Mouse (Mus musculus) limb, embryonic 10.5 days (tissue): ENCODE results near the gene Akap3. TPM values are rescaled to one million over a fixed set of nuclear protein-coding genes. Genes with fewer than 3 reads are reported as not detected.

Experiments used
- DNase-seq: peaks from one replicate; pipeline ENCODE4 v3.0.0-alpha.2; 2017; ENCODE audit warnings: low spot score
- H3K27ac ChIP-seq: fragments of 300-500 bp; sonication (generic); 2 replicates; pipeline ENCODE4 v1.5.1; 2016; ENCODE audit warnings: mild to moderate bottlenecking
- H3K27me3 ChIP-seq: fragments of 300-500 bp; sonication (generic); 2 replicates; pipeline ENCODE4 v1.6.1; 2016; ENCODE audit warnings: low read depth, mild to moderate bottlenecking; ENCODE audit not compliant: poor library complexity, severe bottlenecking
- H3K36me3 ChIP-seq: fragments of 300-500 bp; sonication (generic); 2 replicates; pipeline ENCODE4 v1.6.1; 2016; ENCODE audit warnings: mild to moderate bottlenecking, moderate library complexity
- H3K4me1 ChIP-seq: fragments of 300-500 bp; sonication (generic); 2 replicates; pipeline ENCODE4 v1.6.1; 2016
- H3K4me3 ChIP-seq: fragments of 300-500 bp; sonication (generic); 2 replicates; pipeline ENCODE4 v1.5.1; 2016; ENCODE audit warnings: mild to moderate bottlenecking, moderate library complexity
- H3K9me3 ChIP-seq: fragments of 300-500 bp; sonication (generic); replicated peaks from 2 replicates; pipeline ENCODE4 v1.6.1; 2016; ENCODE audit warnings: mild to moderate bottlenecking
- WGBS: fragments of 180-500 bp; shearing (Covaris S2); methylation state at CpG from one replicate; pipeline ENCODE4 v1.1.7; 2016; 5-methylcytosine and 5-hydroxymethylcytosine counted together
- polyA plus RNA-seq: library from polyadenylated mRNA; unstranded; fragments of >200 nt; fragmentation: Nextera tagmentation; extraction: Ambion mirVana; gene quantifications from 2 replicates; pipeline ENCODE4 v1.2.1, GENCODE M21; 2016

The Akap3 gene
- polyA plus RNA-seq = 0.05 TPM in 1 of 2 replicates, not detected in the other

DNA sequence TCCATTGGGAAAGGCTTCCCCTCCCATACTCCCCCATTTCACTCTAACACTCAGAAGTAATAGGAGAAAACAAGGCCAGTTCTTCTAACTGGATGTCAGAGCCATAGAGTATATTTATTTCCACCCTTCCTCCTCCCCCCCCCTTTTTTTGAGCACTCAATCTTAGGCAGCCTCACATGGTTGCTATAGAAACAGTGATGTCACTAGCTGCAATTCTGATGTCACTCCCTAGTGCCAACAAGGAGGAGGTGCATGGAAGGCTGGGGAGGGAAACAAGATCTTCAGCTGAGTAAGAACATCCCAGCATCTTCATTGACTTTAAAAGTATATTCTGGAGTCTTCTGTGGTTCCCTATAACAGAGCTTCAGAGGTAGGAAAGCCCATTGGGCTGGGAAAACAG is at the start of gene Akap3:
Akap3 (plus strand) TSS at position 218 of the 400 bp plus-strand sequence.
- H3K4me3 ChIP-seq = no peak within 1 kb of the TSS
- peaks cover 9% of the 10 kb centered on the region for H3K4me1 ChIP-seq
- H3K27ac ChIP-seq = no peak within 1 kb of the TSS
- no peaks in the 10 kb centered on the region for H3K27me3 ChIP-seq
- no peaks in the 10 kb centered on the region for H3K36me3 ChIP-seq
- H3K9me3 ChIP-seq = no peaks in the 10 kb centered on the region
- DNase-seq = no peak

GRCm38 (mm10) chr6:126806783-126807182 is 46.1 kb upstream of the Akap3 start:
- WGBS = 88% methylated on average over 3 of the region's 3 CpGs

DNA sequence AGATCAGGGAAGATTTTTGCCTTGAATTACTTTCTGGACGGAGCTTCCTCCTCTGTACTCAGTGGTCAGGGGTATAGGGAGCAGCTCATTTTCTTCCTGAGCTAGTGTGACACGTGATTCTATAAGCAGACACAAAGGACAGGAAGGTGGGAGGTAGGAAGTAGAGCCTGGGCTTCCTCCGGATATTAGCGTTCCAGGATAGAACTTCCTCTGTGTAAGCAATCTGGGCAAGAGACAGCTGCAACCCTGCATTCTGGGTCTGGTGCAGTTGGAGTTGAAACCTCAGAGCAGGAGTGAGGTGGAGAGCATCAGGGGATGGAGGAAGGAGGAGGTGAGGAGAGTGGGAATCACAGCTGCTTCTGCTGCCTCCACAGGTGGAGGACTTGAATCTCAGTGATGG is 44.8 kb upstream of the Akap3 start:
- no peak overlapping the region for H3K27ac ChIP-seq
- no peaks in the 10 kb centered on the region for H3K9me3 ChIP-seq
- no peaks in the 10 kb centered on the region for H3K27me3 ChIP-seq
- no peak for DNase-seq
- H3K36me3 ChIP-seq = no peaks in the 10 kb centered on the region
- 77% methylated on average over 4 of the region's 4 CpGs for WGBS
- H3K4me3 ChIP-seq = no peak overlapping the region
- no peaks in the 10 kb centered on the region for H3K4me1 ChIP-seq

More at GRCm38 (mm10) chr6:126806783-126807182, 46.1 kb upstream of the Akap3 start:
- no peak for DNase-seq
- no peak overlapping the region for H3K4me3 ChIP-seq
- H3K27me3 ChIP-seq = no peaks in the 10 kb centered on the region
- no peak overlapping the region for H3K27ac ChIP-seq
- no peaks in the 10 kb centered on the region for H3K9me3 ChIP-seq
- no peaks in the 10 kb centered on the region for H3K4me1 ChIP-seq
- H3K36me3 ChIP-seq = no peaks in the 10 kb centered on the region

- Histone ChIP-seq H3K9me3 (no peaks in the 10 kb centered on the region), H3K36me3 (no peaks in the 10 kb centered on the region), H3K27ac (no peak overlapping the region), H3K4me1 (no peaks in the 10 kb centered on the region), H3K4me3 (no peak overlapping the region), H3K27me3 (no peaks in the 10 kb centered on the region)
- no peak for DNase-seq
- WGBS = 88% methylated on average over 8 of the region's 8 CpGs
Measured at GRCm38 (mm10) chr6:126808561-126808960, 44.3 kb upstream of the Akap3 start.

DNA sequence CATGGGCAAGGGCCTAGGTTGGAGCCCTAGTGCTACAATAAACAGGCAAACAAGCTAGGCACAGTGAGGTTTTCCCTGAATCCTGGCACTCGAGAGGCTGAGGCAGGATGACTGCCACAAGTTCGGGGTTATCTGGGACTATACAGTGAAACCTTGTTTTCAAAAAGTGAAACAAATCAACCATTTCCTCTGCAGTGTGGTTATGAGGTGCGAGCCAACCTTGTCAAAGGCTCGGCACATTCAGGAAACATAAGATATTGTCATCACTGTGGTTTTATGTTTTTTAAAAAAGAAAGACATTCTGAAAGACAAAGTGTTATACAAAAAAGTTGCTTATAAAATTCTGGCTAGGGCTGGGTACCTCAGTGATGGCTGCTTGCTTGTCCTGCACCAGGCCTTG is 41.4 kb upstream of the Akap3 start:
- Histone ChIP-seq H3K27ac (no peak overlapping the region), H3K36me3 (no peaks in the 10 kb centered on the region), H3K9me3 (no peaks in the 10 kb centered on the region), H3K27me3 (no peaks in the 10 kb centered on the region), H3K4me3 (no peak overlapping the region), H3K4me1 (no peaks in the 10 kb centered on the region)
- 87% methylated on average over 4 of the region's 4 CpGs for WGBS
- no peak for DNase-seq

- H3K27me3 ChIP-seq = no peaks in the 10 kb centered on the region
- DNase-seq = no peak
- H3K4me3 ChIP-seq = no peak overlapping the region
- H3K9me3 ChIP-seq = no peaks in the 10 kb centered on the region
- no peak overlapping the region for H3K27ac ChIP-seq
- peaks cover 18% of the 10 kb centered on the region for H3K36me3 ChIP-seq
- no peaks in the 10 kb centered on the region for H3K4me1 ChIP-seq
- WGBS = 76% methylated on average over 6 of the region's 6 CpGs
Measured at GRCm38 (mm10) chr6:126815206-126815750, 37.6 kb upstream of the Akap3 start.

DNA sequence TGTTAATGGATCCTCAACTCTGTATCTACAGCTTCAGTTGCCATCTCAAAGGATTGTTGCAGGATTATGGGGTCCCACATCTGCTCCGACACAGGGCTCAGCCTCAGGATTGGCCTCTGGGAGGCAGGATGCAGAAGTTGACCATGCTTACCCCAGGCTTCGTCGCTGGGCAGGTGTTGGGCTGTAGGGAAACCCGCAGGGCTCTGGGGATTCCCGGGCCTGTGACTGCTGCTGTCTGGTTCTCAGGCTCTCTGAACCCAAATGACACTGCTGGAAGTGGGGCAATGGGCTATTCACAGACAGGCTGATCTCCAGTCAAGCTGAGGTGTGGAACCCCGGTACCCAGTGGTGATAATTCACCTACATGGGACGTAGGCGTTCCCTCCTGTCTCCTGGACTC is 36.6 kb upstream of the Akap3 start:
- WGBS = 83% methylated on average over 8 of the region's 8 CpGs
- DNase-seq = no peak
- Histone ChIP-seq H3K9me3 (no peaks in the 10 kb centered on the region), H3K4me3 (no peak overlapping the region), H3K27ac (no peak overlapping the region), H3K4me1 (no peaks in the 10 kb centered on the region), H3K36me3 (peaks cover 29% of the 10 kb centered on the region), H3K27me3 (no peaks in the 10 kb centered on the region)

DNA sequence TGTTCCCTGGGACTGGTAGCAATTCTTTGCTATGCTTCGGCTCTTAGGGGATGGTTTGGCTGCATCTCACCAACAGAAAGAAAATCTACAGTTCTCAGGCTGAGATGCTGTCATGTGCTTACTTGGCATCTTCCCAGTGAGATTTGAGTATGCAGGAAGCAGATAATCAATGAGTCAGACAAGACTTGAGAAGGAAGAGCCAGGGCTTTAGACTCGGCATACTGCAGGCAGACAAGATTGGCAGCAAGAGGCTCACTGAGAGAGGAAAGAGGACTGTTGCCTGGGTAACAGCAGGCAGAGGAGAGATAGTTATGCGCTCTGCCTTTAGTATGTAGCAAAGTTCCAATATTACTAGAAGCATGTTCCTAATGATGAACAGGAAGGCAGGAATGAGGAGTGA is 29.8 kb upstream of the Akap3 start:
- peaks cover 96% of the 10 kb centered on the region for H3K36me3 ChIP-seq
- no peak overlapping the region for H3K27ac ChIP-seq
- H3K27me3 ChIP-seq = no peaks in the 10 kb centered on the region
- H3K9me3 ChIP-seq = no peaks in the 10 kb centered on the region
- H3K4me3 ChIP-seq = no peak overlapping the region
- DNase-seq = no peak
- no peaks in the 10 kb centered on the region for H3K4me1 ChIP-seq
- 89% methylated on average over 3 of the region's 3 CpGs for WGBS

- Histone ChIP-seq H3K36me3 (peaks cover 99% of the 10 kb centered on the region), H3K4me1 (no peaks in the 10 kb centered on the region), H3K27ac (no peak overlapping the region), H3K27me3 (no peaks in the 10 kb centered on the region), H3K4me3 (no peak overlapping the region), H3K9me3 (no peaks in the 10 kb centered on the region)
- DNase-seq = no peak
- WGBS = 88% methylated on average over 8 of the region's 8 CpGs
Measured at GRCm38 (mm10) chr6:126836628-126837027, 16.3 kb upstream of the Akap3 start.

DNA sequence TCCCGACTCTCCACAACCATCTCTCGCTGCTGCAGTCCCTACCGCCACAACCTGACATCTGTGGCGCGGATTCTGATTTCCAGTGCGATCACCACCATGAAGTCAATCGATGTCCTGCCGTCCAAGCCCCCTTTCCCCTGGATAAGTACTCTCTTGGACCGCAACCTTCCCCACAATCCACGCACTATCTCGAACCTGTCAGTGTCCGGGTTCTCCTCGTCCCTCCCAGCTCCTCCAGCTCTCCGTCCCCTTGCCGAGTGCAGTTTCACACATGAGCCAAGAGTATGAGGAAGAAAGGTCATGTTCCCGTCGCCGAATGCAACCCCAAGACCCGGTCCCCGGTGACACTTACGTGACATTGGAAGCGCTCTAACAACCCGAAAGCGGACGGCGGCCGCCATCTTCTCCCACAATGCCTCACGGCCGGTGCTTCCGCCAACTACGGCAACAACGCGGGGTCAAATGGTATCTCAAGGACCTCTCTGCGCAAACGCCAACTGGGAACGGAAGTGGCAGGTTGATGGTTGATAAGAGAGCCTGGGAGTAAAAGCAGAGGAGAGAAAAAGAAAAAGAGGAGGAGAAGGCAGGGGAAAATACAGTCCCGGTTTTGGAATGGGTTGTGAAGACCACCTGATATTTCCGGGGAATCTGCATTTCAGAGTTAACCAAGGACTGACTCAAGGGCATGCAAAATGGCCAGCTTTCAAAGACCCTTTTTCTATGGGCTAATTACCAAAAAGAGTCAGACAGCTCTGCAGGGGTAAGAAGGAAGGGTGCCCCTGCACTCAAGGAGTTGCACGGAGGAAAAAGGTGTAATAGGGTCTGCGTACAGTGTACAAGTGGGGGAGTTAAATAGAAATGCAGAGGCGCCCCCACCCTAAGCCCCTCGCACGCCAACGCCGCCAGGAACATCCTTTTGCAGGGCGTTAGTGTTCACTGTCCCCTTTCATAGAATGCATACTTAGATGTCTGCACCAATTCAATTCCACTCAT is 3.9 kb upstream of the Akap3 start, which contains the start of gene Ndufa9:
Ndufa9 (minus strand) TSS at position 425 of the 993 bp plus-strand sequence.
- Histone ChIP-seq H3K27ac (peak within 1 kb of the TSS; percentile 86), H3K4me1 (peaks cover 14% of the 10 kb centered on the region), H3K27me3 (no peaks in the 10 kb centered on the region), H3K4me3 (peak within 1 kb of the TSS; percentile 86), H3K36me3 (peaks cover 8% of the 10 kb centered on the region), H3K9me3 (no peaks in the 10 kb centered on the region)
- DNase-seq = peak; percentile 97
- 7% methylated on average over 46 of the region's 46 CpGs for WGBS

GRCm38 (mm10) chr6:126877118-126877517 is 24.2 kb downstream of the Akap3 start:
- 92% methylated on average over 8 of the region's 8 CpGs for WGBS
- Histone ChIP-seq H3K9me3 (no peaks in the 10 kb centered on the region), H3K4me1 (no peaks in the 10 kb centered on the region), H3K27me3 (peaks cover 4% of the 10 kb centered on the region; the same call in 1 of the 2 replicates), H3K4me3 (no peak overlapping the region), H3K36me3 (no peaks in the 10 kb centered on the region), H3K27ac (no peak overlapping the region)
- no peak for DNase-seq

DNA sequence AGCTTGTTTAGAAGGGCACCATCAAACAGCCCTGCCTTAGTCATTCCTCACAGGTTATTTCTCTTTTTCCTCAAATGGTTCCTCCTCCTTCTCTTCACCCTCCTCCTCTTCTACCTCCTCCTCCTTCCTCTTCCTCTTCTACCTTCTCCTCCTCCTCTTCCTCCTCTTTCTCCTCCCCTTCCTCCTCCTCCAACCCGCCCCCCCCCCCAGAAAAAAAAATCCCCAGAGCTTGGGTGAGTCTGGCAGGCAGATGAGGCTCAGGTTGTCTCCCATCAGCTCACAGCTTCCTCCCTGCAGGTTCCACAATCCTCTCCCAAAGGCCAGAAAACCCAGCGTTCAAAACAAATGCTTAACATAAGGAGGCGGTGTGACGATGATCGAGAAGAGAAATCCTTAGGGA is 54.5 kb downstream of the Akap3 start:
- DNase-seq = no peak
- no peaks in the 10 kb centered on the region for H3K9me3 ChIP-seq
- H3K36me3 ChIP-seq = no peaks in the 10 kb centered on the region
- WGBS = 84% methylated on average over 4 of the region's 5 CpGs
- H3K27ac ChIP-seq = no peak overlapping the region
- no peak overlapping the region for H3K4me3 ChIP-seq
- no peaks in the 10 kb centered on the region for H3K27me3 ChIP-seq
- no peaks in the 10 kb centered on the region for H3K4me1 ChIP-seq

DNA sequence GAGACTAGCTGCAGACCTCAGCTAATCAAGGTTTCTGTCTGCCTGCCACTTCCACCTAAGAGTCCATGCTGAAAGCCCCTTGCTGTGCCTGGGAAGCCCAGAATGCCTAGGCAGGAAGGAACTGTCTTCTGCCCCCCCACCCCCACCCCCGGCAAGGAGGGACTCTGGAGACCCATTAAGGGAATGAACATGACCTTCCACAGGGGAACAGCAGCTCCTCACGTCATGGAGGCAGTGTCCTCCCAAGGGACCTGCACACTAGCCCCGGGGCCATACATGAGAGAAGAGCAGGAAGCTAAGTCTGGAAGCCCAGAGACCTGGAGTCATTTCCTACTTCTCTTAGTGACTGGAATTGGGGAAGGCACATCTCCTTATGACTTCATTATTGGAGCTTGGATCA is 55.0 kb downstream of the Akap3 start:
- Histone ChIP-seq H3K4me1 (no peaks in the 10 kb centered on the region), H3K36me3 (no peaks in the 10 kb centered on the region), H3K9me3 (no peaks in the 10 kb centered on the region), H3K27me3 (no peaks in the 10 kb centered on the region), H3K4me3 (no peak overlapping the region), H3K27ac (no peak overlapping the region)
- no peak for DNase-seq
- WGBS = 67% methylated on average over 3 of the region's 3 CpGs
